ENCODE assay signal across 8 mouse cellular contexts in the genomic region with DNA sequence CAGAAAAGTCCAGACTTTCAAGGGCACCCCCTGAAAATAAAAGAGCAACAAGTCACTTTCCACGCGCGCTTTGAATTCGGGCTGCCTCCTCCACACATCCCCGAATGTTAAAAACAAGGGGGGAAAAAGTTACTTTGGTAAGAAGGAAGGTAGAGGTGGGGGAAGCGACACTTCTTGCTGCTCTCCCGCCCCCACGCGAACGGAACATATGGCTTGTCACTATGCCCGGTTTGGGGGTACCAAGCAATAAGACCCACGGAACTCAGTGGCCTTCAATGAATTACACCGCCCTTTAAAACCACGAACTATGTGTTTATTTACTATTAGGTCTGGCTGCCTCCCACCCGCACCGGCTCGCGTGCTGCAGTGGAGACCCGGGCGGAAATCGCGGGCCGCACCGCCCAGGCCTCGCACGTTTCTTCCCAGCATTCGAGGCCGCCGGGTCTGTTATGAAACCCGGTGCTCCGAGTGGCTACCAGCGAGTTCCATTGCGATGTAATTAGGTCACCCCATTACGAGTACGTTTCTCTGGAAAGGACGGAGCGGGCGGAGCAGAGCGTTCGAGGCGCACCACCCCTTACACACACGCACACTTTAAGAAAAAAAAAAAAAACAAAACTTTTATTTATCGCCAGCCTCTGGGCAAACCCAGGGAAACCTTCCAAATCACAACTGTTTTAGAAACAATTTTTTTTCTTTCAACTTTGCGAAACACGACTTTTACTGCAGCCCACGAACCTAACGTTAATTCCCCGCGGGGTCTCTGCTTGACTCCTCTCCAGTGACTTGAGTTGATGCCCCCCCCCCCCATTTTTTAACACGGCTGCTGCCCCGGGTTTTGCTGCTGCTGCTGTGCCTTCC. TPM values are rescaled to one million over a fixed set of nuclear protein-coding genes. Genes with fewer than 3 reads are reported as not detected.
DNase-seq lines count a peak whose midpoint lies in the region; ATAC-seq lines count a peak whose summit lies in the region.

No protein-coding gene starts in this region.

- WGBS in forebrain, embryonic 12.5 days, result under 1% methylated on average over 51 of the region's 51 CpGs

- no peaks in the 10 kb centered on the region for H3K9me3 ChIP-seq in forebrain, embryonic 12.5 days

- ATAC-seq in forebrain, embryonic 12.5 days (ENCODE audit: low FRiP score), result no peak

- peaks cover 11% of the 10 kb centered on the region for H3K36me3 ChIP-seq in forebrain, embryonic 12.5 days (replicated peaks)

- 0 out of 2 replicates have a peak, but pooled peaks cover 3% of the 10 kb centered on the region for H3K27me3 ChIP-seq in forebrain, embryonic 12.5 days

- peak overlapping the region; percentile 72 for H3K4me3 ChIP-seq in forebrain, embryonic 12.5 days (replicated peaks)

- H3K4me1 ChIP-seq in forebrain, embryonic 12.5 days, result peaks cover 53% of the 10 kb centered on the region

- H3K27ac ChIP-seq in forebrain, embryonic 12.5 days, result peak overlapping the region; percentile 97

- intact Hi-C loops in heart, postnatal 10 days (cut with DNase I), result loop anchor here (5.0 kb wide), 4 partner anchors 112 to 322 kb away; no protein-coding TSS in a partner anchor

- peak overlapping the region; percentile 94 for H3K4me2 ChIP-seq in forebrain, embryonic 12.5 days

- peak; percentile 39 for DNase-seq in MEL-GATA-1-ER (ENCODE audit: extremely low read depth, low read depth)
- DNase-seq in c-Kit-positive CD71-positive TER-119-positive erythroid progenitor cells, embryonic 14.5 days (ENCODE audit: low spot score), result peak; percentile 61
- DNase-seq in heart, postnatal 10 days, result peak; percentile 86 to 88
- DNase-seq in kidney, postnatal 36 days, result peak; percentile 87 to 93
- DNase-seq in lung, postnatal 36 days, result peak; percentile 93
- peak; percentile 57 for DNase-seq in right cerebral cortex, adult 18-20 months
- peak; percentile 82 for DNase-seq in thymus, postnatal 4 days

- H3K9ac ChIP-seq in forebrain, embryonic 12.5 days, result peak overlapping the region; percentile 79

RNA-seq across cellular contexts. Expression of a gene that starts 1.4 kb away (rescaled TPM):
- polyA plus RNA-seq in forebrain, embryonic 12.5 days (2016; fragmentation: Nextera tagmentation; extraction: Ambion mirVana), result 91.5 and 96.5 TPM in 2 replicates
- 100 to 1,000 TPM; 126 to 152 TPM for total RNA-seq in heart, postnatal 10 days (2021)

Comparison
In these comparisons a context has a peak if more than half of its experiments do, and no peak if none do; other contexts are left out.
1. DNase-seq: peak in every context shown above with its lines; median percentile 93 in lung, postnatal 36 days; 90 in kidney, postnatal 36 days; 87 in heart, postnatal 10 days; 82 in thymus, postnatal 4 days; 61 in c-Kit-positive CD71-positive TER-119-positive erythroid progenitor cells, embryonic 14.5 days; 57 in right cerebral cortex, adult 18-20 months; 39 in MEL-GATA-1-ER.